Mouse (Mus musculus) gastrocnemius, postnatal 14 days (tissue): ENCODE measurements around the gene Gm10300. TPM values are rescaled to one million over a fixed set of nuclear protein-coding genes. Genes with fewer than 3 reads are reported as not detected.

Experiments
- total RNA-seq, 2 experiments: library from RNA; stranded (reverse); gene quantifications; 2 replicates each; pipeline ENCODE4 v1.2.3; 2021

Gene Gm10300
- total RNA-seq, 2 experiments from 2014 or later = 0.14 TPM; not detected in 1

Other genes starting within 250 kb of the Gm10300 start
- 1 to 10 TPM; 1.1 to 1.5 TPM for gene Ptpru, start 236.4 kb upstream of the Gm10300 start, total RNA-seq
- 10 to 100 TPM; 19.2 to 25.7 TPM for gene Mecr, start 231.2 kb upstream of the Gm10300 start, total RNA-seq
- 10 to 100 TPM; 29.6 to 41.4 TPM for gene Srsf4, start 201.1 kb upstream of the Gm10300 start, total RNA-seq
- gene Tmem200b, start 152.9 kb upstream of the Gm10300 start, total RNA-seq = 1 to 10 TPM; 4.5 to 5.5 TPM
- gene Epb41, start 624 bp downstream of the Gm10300 start, total RNA-seq = 10 to 100 TPM; 63.2 to 71.7 TPM
- gene Oprd1, start 69.8 kb downstream of the Gm10300 start, total RNA-seq = under 1 TPM in 1 of 2 experiments, not detected in 1; 0.04 TPM
- 10 to 100 TPM; 29.5 to 33.7 TPM for gene Ythdf2, start 137.6 kb downstream of the Gm10300 start, total RNA-seq
- 1 to 10 TPM; 9.4 to 9.9 TPM for gene Gmeb1, start 186.9 kb downstream of the Gm10300 start, total RNA-seq
- gene Taf12, start 199.7 kb downstream of the Gm10300 start, total RNA-seq = 10 to 100 TPM; 22.8 to 26.9 TPM
- under 1 TPM in 1 of 2 experiments, not detected in 1; 0.94 TPM for gene Rab42, start 228.7 kb downstream of the Gm10300 start, total RNA-seq